9 mouse cellular contexts compared by ENCODE assay signal in genomic region chr3:95284062-95284461, GRCm38 (mm10). TPM values are rescaled to one million over a fixed set of nuclear protein-coding genes. Genes with fewer than 3 reads are reported as not detected.
A peak's percentile ranks its signal among the peaks of the same experiment; 100 is the strongest.
DNase-seq lines count a peak whose midpoint lies in the region; ATAC-seq and TF ChIP-seq lines count a peak whose summit lies in the region.
"Had no signal": no experiment of that assay in that cellular context is flagged by ENCODE, and none has a peak within 500 bp of the region (broad histone marks: within the 10 kb centered on the region; RNA-seq: fewer than 3 reads in every experiment).

No protein-coding gene starts in this region.

- no peak for TF ChIP-seq CTCF in G1E (IDR thresholded peaks at IDR 0.05; ENCODE audit: low read depth, low read length)

- peak overlapping the region; percentile 52 for H3K4me3 ChIP-seq in heart, embryonic 12.5 days
- peak overlapping the region; percentile 78 for H3K4me3 ChIP-seq in G1E (ENCODE audit: low read depth, low read length)
- H3K4me3 ChIP-seq in hindbrain, embryonic 10.5 days: peak overlapping the region; percentile 78
- peak overlapping the region; percentile 66 for H3K4me3 ChIP-seq in midbrain, embryonic 12.5 days

- H3K36me3 ChIP-seq in heart, embryonic 12.5 days: peaks cover 16% of the 10 kb centered on the region
- H3K36me3 ChIP-seq in G1E (replicated peaks): peaks cover 43% of the 10 kb centered on the region
- peaks cover 22% of the 10 kb centered on the region for H3K36me3 ChIP-seq in hindbrain, embryonic 10.5 days
- H3K36me3 ChIP-seq in midbrain, embryonic 12.5 days: peaks cover 14% of the 10 kb centered on the region

- no peak for ATAC-seq in heart, embryonic 12.5 days (ENCODE audit: insufficient number of reproducible peaks, low FRiP score)
- ATAC-seq in G1E (ENCODE audit: extremely low read depth, insufficient number of reproducible peaks, low FRiP score, poor library complexity, severe bottlenecking): no peak
- ATAC-seq in midbrain, embryonic 12.5 days (ENCODE audit: low FRiP score, low read depth): no peak

- peak overlapping the region; percentile 79 for H3K4me2 ChIP-seq in heart, embryonic 12.5 days
- peak overlapping the region; percentile 76 for H3K4me2 ChIP-seq in midbrain, embryonic 12.5 days (replicated peaks)

- H3K9me3 ChIP-seq in heart, embryonic 12.5 days (replicated peaks): no peaks in the 10 kb centered on the region
- no peaks in the 10 kb centered on the region for H3K9me3 ChIP-seq in G1E (replicated peaks)
- no peaks in the 10 kb centered on the region for H3K9me3 ChIP-seq in hindbrain, embryonic 10.5 days
- H3K9me3 ChIP-seq in midbrain, embryonic 12.5 days: no peaks in the 10 kb centered on the region

- 30% methylated on average over 1 of the region's 1 CpGs for WGBS in heart, embryonic 12.5 days
- WGBS in hindbrain, embryonic 10.5 days: 27% methylated on average over 1 of the region's 1 CpGs
- WGBS in midbrain, embryonic 12.5 days: 25% methylated on average over 1 of the region's 1 CpGs

- H3K27ac ChIP-seq in heart, embryonic 12.5 days (ENCODE audit: poor library complexity, severe bottlenecking): no peak overlapping the region
- H3K27ac ChIP-seq in hindbrain, embryonic 10.5 days: peak overlapping the region; percentile 96
- peak overlapping the region; percentile 96 for H3K27ac ChIP-seq in midbrain, embryonic 12.5 days (replicated peaks)

- H3K4me1 ChIP-seq in heart, embryonic 12.5 days (replicated peaks): peaks cover 18% of the 10 kb centered on the region
- H3K4me1 ChIP-seq in G1E (ENCODE audit: insufficient read depth, low read depth, low read length): peaks cover 59% of the 10 kb centered on the region
- H3K4me1 ChIP-seq in hindbrain, embryonic 10.5 days (replicated peaks): peaks cover 34% of the 10 kb centered on the region
- H3K4me1 ChIP-seq in midbrain, embryonic 12.5 days: peaks cover 20% of the 10 kb centered on the region

- no peaks in the 10 kb centered on the region for H3K27me3 ChIP-seq in heart, embryonic 12.5 days (replicated peaks)
- H3K27me3 ChIP-seq in G1E (ENCODE audit: insufficient read depth, low read length): no peaks in the 10 kb centered on the region
- no peaks in the 10 kb centered on the region for H3K27me3 ChIP-seq in hindbrain, embryonic 10.5 days (ENCODE audit: insufficient read depth, poor library complexity, severe bottlenecking)
- no peaks in the 10 kb centered on the region for H3K27me3 ChIP-seq in midbrain, embryonic 12.5 days
- H3K27me3 ChIP-seq: Patski had no signal

- no peak for DNase-seq in heart, adult 11 months
- DNase-seq in G1E (ENCODE audit: low spot score): no peak
- no peak for DNase-seq in hindbrain, embryonic 10.5 days (ENCODE audit: low spot score)
- no peak for DNase-seq in right cerebral cortex, postnatal 14 days
- DNase-seq in right cerebral cortex, adult 18-20 months: no peak
- DNase-seq in layer of hippocampus, adult 9-10 months (ENCODE audit: low spot score): no peak

- peak overlapping the region; percentile 79 for H3K9ac ChIP-seq in heart, embryonic 12.5 days
- peak overlapping the region; percentile 77 for H3K9ac ChIP-seq in midbrain, embryonic 12.5 days (replicated peaks)

RNA-seq across cellular contexts. Expression of gene Prune1, which starts 2.2 kb away (rescaled TPM):
- polyA plus RNA-seq in heart, embryonic 12.5 days (2016; fragmentation: Nextera tagmentation; extraction: Ambion mirVana): 29.5 and 31.7 TPM in 2 replicates
- total RNA-seq in G1E (2014; fragmentation: Nextera tagmentation) (32.3 and 33.5 TPM in 2 replicates), G1E (2017) (14.7 and 15.1 TPM in 2 replicates)
- 3.8 and 4.8 TPM in 2 replicates for polyA plus RNA-seq in G1E (2012)
- polyA plus RNA-seq in hindbrain, embryonic 10.5 days (2016; fragmentation: Nextera tagmentation; extraction: Ambion mirVana): 28.2 and 28.6 TPM in 2 replicates
- polyA plus RNA-seq in midbrain, embryonic 12.5 days (2016; fragmentation: Nextera tagmentation; extraction: Ambion mirVana): 33.1 and 35.7 TPM in 2 replicates

RNA-seq across cellular contexts. Expression of gene Mindy1, which starts 2.9 kb away (rescaled TPM):
- polyA plus RNA-seq in heart, embryonic 12.5 days (2016; fragmentation: Nextera tagmentation; extraction: Ambion mirVana): 26.9 and 29.7 TPM in 2 replicates
- total RNA-seq in G1E (2014; fragmentation: Nextera tagmentation) (49.1 and 49.7 TPM in 2 replicates), G1E (2017) (31.4 and 36.0 TPM in 2 replicates)
- polyA plus RNA-seq in G1E (2012): 77.5 and 97.0 TPM in 2 replicates
- 33.9 and 44.1 TPM in 2 replicates for polyA plus RNA-seq in hindbrain, embryonic 10.5 days (2016; fragmentation: Nextera tagmentation; extraction: Ambion mirVana)
- polyA plus RNA-seq in midbrain, embryonic 12.5 days (2016; fragmentation: Nextera tagmentation; extraction: Ambion mirVana): 46.6 and 47.6 TPM in 2 replicates

RNA-seq across cellular contexts. Expression of gene Anxa9, which starts 22.9 kb away (rescaled TPM):
- 1.2 and 1.7 TPM in 2 replicates for polyA plus RNA-seq in heart, embryonic 12.5 days (2016; fragmentation: Nextera tagmentation; extraction: Ambion mirVana)
- total RNA-seq in G1E (2014; fragmentation: Nextera tagmentation) (15.2 and 29.8 TPM in 2 replicates), G1E (2017) (9.4 and 10.3 TPM in 2 replicates)
- polyA plus RNA-seq in G1E (2012): 1.1 and 1.4 TPM in 2 replicates
- polyA plus RNA-seq in hindbrain, embryonic 10.5 days (2016; fragmentation: Nextera tagmentation; extraction: Ambion mirVana): 2.0 and 2.1 TPM in 2 replicates
- polyA plus RNA-seq in midbrain, embryonic 12.5 days (2016; fragmentation: Nextera tagmentation; extraction: Ambion mirVana): 1.0 and 1.1 TPM in 2 replicates

RNA-seq across cellular contexts. Expression of gene Cers2, which starts 30.5 kb away (rescaled TPM):
- polyA plus RNA-seq in heart, embryonic 12.5 days (2016; fragmentation: Nextera tagmentation; extraction: Ambion mirVana): 136 and 137 TPM in 2 replicates
- total RNA-seq in G1E (2014; fragmentation: Nextera tagmentation): 284 and 285 TPM in 2 replicates
- total RNA-seq in G1E (2017): 197 and 249 TPM in 2 replicates
- 459 and 654 TPM in 2 replicates for polyA plus RNA-seq in G1E (2012)
- polyA plus RNA-seq in hindbrain, embryonic 10.5 days (2016; fragmentation: Nextera tagmentation; extraction: Ambion mirVana): 116 and 123 TPM in 2 replicates
- polyA plus RNA-seq in midbrain, embryonic 12.5 days (2016; fragmentation: Nextera tagmentation; extraction: Ambion mirVana): 101 and 109 TPM in 2 replicates

RNA-seq across cellular contexts. Expression of gene Bnipl, which starts 33.1 kb away (rescaled TPM):
- not detected in 2 replicates for polyA plus RNA-seq in heart, embryonic 12.5 days (2016; fragmentation: Nextera tagmentation; extraction: Ambion mirVana)
- total RNA-seq in G1E (2014; fragmentation: Nextera tagmentation): not detected in 2 replicates
- 0.35 TPM in 1 of 2 replicates, not detected in the other for total RNA-seq in G1E (2017)
- polyA plus RNA-seq in G1E (2012): 0.03 and 0.12 TPM in 2 replicates
- 0.60 and 0.63 TPM in 2 replicates for polyA plus RNA-seq in hindbrain, embryonic 10.5 days (2016; fragmentation: Nextera tagmentation; extraction: Ambion mirVana)
- 0.33 and 0.38 TPM in 2 replicates for polyA plus RNA-seq in midbrain, embryonic 12.5 days (2016; fragmentation: Nextera tagmentation; extraction: Ambion mirVana)
